Mouse (Mus musculus) small intestine, adult 2 months (tissue): ENCODE results near the gene Cd19. TPM values are rescaled to one million over a fixed set of nuclear protein-coding genes. Genes with fewer than 3 reads are reported as not detected.

ENCODE experiments used
- H3K27ac ChIP-seq: fragments of 200-500 bp; 2 replicates; pipeline ENCODE4 v1.5.1; 2012; ENCODE audit warnings: low read depth, low read length, control low read depth, inconsistent platforms; ENCODE audit not compliant: insufficient read depth
- H3K27me3 ChIP-seq: fragments of 200-500 bp; 2 replicates; pipeline ENCODE4 v1.6.1; 2012; ENCODE audit warnings: mild to moderate bottlenecking, moderate library complexity, low read length, inconsistent platforms; ENCODE audit not compliant: control insufficient read depth, insufficient read depth
- H3K36me3 ChIP-seq: fragments of 200-500 bp; 2 replicates; pipeline ENCODE4 v1.6.1; 2012; ENCODE audit warnings: mild to moderate bottlenecking, low read length, control low read depth, inconsistent platforms; ENCODE audit not compliant: control insufficient read depth, insufficient read depth
- H3K4me1 ChIP-seq: fragments of 200-500 bp; 2 replicates; pipeline ENCODE4 v1.6.1; 2012; ENCODE audit warnings: low read length, inconsistent platforms, mixed read lengths; ENCODE audit not compliant: control insufficient read depth, insufficient read depth, insufficient read length
- H3K4me3 ChIP-seq: fragments of 200-500 bp; 2 replicates; pipeline ENCODE4 v1.5.1; 2012; ENCODE audit warnings: low read depth, mild to moderate bottlenecking, control low read depth, inconsistent platforms, low read length, moderate library complexity
- CTCF ChIP-seq: fragments of 200-500 bp; IDR thresholded peaks from 2 replicates; pipeline ENCODE4 v1.5.1; 2012; ENCODE audit warnings: low read depth, mild to moderate bottlenecking, control low read depth, inconsistent platforms, low read length, moderate library complexity, mixed read lengths; ENCODE audit not compliant: insufficient replicate concordance, insufficient read length; ENCODE audit errors: extremely low read depth
- POLR2A ChIP-seq: fragments of 200-500 bp; IDR thresholded peaks from 2 replicates; pipeline ENCODE4 v1.6.1; 2012; ENCODE audit warnings: low read depth, mild to moderate bottlenecking, control low read depth, inconsistent platforms, low read length, moderate library complexity
- WGBS: fragments of 180-500 bp; shearing (Covaris S2); methylation state at CpG from one replicate; pipeline ENCODE4 v1.1.7; 2018; 5-methylcytosine and 5-hydroxymethylcytosine counted together
- polyA plus RNA-seq: library from polyadenylated mRNA; depleted of rRNA; stranded (reverse); fragments of >200 nt; gene quantifications from 2 replicates; pipeline ENCODE4 v1.2.3, GENCODE M21; 2012

Cd19 gene
- polyA plus RNA-seq, 1 experiment: 8.0 TPM

GRCm38 (mm10) chr7:126458225-126458624 is 43.5 kb upstream of the Cd19 start:
- Histone ChIP-seq H3K4me1 (no peaks in the 10 kb centered on the region), H3K27me3 (no peaks in the 10 kb centered on the region), H3K36me3 (no peaks in the 10 kb centered on the region), H3K4me3 (no peak overlapping the region), H3K27ac (no peak overlapping the region)
- TF ChIP-seq POLR2A (no peak), CTCF (no peak)
- WGBS: 72% methylated on average over 5 of the region's 5 CpGs

GRCm38 (mm10) chr7:126456382-126457266 is 41.9 kb upstream of the Cd19 start:
- no peak overlapping the region for H3K27ac ChIP-seq
- no peak for TF ChIP-seq POLR2A
- no peak for TF ChIP-seq CTCF
- H3K4me3 ChIP-seq: no peak overlapping the region
- H3K27me3 ChIP-seq: no peaks in the 10 kb centered on the region
- no peaks in the 10 kb centered on the region for H3K36me3 ChIP-seq
- no peaks in the 10 kb centered on the region for H3K4me1 ChIP-seq
- WGBS: 80% methylated on average over 17 of the region's 17 CpGs

- TF ChIP-seq CTCF (no peak), POLR2A (no peak)
Measured at GRCm38 (mm10) chr7:126455242-126455641, 40.6 kb upstream of the Cd19 start.

GRCm38 (mm10) chr7:126453861-126454260 is 39.2 kb upstream of the Cd19 start:
- no peaks in the 10 kb centered on the region for H3K27me3 ChIP-seq
- no peaks in the 10 kb centered on the region for H3K4me1 ChIP-seq
- TF ChIP-seq CTCF (no peak), POLR2A (no peak)
- 31% methylated on average over 7 of the region's 7 CpGs for whole genome bisulfite sequencing
- no peak overlapping the region for H3K27ac ChIP-seq
- no peaks in the 10 kb centered on the region for H3K36me3 ChIP-seq
- H3K4me3 ChIP-seq: no peak overlapping the region

More at GRCm38 (mm10) chr7:126455242-126455641, 40.6 kb upstream of the Cd19 start:
- Histone ChIP-seq H3K27ac (no peak overlapping the region), H3K4me3 (no peak overlapping the region), H3K4me1 (no peaks in the 10 kb centered on the region), H3K27me3 (no peaks in the 10 kb centered on the region), H3K36me3 (no peaks in the 10 kb centered on the region)
- 62% methylated on average over 2 of the region's 2 CpGs for WGBS

- no peak overlapping the region for H3K27ac ChIP-seq
- H3K27me3 ChIP-seq: no peaks in the 10 kb centered on the region
- TF ChIP-seq CTCF: no peak
- no peaks in the 10 kb centered on the region for H3K4me1 ChIP-seq
- H3K36me3 ChIP-seq: peaks cover 3% of the 10 kb centered on the region
- 82% methylated on average over 3 of the region's 3 CpGs for WGBS
- H3K4me3 ChIP-seq: no peak overlapping the region
Measured at GRCm38 (mm10) chr7:126452244-126452643, 37.6 kb upstream of the Cd19 start.

GRCm38 (mm10) chr7:126450641-126451040 is 36.0 kb upstream of the Cd19 start:
- Histone ChIP-seq H3K27me3 (no peaks in the 10 kb centered on the region), H3K4me3 (no peak overlapping the region), H3K27ac (no peak overlapping the region), H3K4me1 (no peaks in the 10 kb centered on the region), H3K36me3 (peaks cover 14% of the 10 kb centered on the region)
- 90% methylated on average over 6 of the region's 6 CpGs for WGBS
- TF ChIP-seq POLR2A: no peak
- TF ChIP-seq CTCF: no peak

GRCm38 (mm10) chr7:126449991-126450390 is 35.3 kb upstream of the Cd19 start:
- TF ChIP-seq CTCF (no peak), POLR2A (no peak)
- 90% methylated on average over 18 of the region's 18 CpGs for WGBS
- H3K4me1 ChIP-seq: no peaks in the 10 kb centered on the region

More at GRCm38 (mm10) chr7:126449991-126450390, 35.3 kb upstream of the Cd19 start:
- H3K36me3 ChIP-seq: peaks cover 20% of the 10 kb centered on the region
- no peak overlapping the region for H3K27ac ChIP-seq
- H3K4me3 ChIP-seq: no peak overlapping the region
- H3K27me3 ChIP-seq: no peaks in the 10 kb centered on the region
